Mouse (Mus musculus): ENCODE data around the gene Rab38.
A peak's percentile ranks its signal among the peaks of the same experiment; 100 is the strongest.

The Rab38 gene

DNA sequence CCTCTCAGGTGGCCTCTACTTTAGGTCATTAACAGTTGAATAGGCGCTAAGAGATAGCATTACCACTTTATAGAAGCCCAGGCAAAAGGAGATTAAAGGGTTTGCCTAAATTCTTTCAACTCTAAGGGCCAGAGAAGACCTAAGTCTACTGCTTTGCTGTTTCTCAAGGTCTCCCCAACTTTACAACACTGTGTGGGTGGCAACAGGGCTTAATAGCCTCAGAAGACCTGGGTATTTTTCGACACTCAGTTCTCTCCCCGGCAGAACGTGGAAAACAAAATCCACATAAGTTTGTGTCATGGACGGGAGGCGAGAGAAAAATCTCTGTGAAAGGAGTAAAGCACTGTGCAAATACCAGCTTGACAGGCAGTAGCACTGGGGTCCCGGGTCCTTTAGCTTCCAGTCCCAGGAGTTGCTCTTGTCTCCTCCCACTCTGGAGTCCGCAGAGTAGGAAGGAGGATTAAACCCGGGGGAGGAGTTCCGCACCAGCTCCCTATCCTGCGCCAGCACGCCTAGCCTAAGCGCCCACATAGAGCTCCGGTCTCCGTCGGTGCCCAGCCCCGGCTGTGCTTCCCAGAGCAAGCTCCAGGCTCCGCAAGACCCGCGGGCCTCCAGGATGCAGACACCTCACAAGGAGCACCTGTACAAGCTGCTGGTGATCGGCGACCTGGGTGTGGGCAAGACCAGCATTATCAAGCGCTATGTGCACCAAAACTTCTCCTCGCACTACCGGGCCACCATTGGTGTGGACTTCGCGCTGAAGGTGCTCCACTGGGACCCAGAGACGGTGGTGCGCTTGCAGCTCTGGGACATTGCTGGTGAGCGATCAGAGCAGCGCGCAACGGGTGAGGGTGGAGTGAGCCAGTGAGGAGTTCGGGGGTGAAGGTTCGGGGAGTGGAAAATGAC is at the start of gene Rab38:
Gene Rab38, plus strand, starts transcription at position 488 of the 906 bp plus-strand sequence.
- DNase-seq (ENCODE audit: low spot score in 2 of 2), result peak; percentile 1 to 7

DNA sequence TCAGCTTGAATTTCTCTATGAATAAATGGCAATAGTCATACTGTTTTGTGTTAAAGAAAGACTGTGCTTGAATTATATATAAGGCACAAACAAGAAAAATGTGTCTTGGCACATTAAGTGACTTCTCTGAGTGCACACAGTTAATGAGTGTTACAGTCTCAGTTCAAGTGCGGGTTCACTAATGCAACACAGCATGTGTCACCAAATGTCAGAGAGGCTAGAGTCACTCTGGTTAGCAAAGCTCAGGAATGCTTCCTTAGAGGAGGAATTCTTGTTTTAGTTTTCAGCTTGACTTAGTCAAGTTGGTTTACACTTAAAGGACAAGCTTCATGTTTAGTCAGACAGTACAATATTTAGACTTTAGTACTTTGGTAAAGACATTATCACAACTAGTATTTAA is 35.5 kb upstream of the Rab38 start:
- DNase-seq (ENCODE audit: low spot score in 2 of 2), result no peak

DNA sequence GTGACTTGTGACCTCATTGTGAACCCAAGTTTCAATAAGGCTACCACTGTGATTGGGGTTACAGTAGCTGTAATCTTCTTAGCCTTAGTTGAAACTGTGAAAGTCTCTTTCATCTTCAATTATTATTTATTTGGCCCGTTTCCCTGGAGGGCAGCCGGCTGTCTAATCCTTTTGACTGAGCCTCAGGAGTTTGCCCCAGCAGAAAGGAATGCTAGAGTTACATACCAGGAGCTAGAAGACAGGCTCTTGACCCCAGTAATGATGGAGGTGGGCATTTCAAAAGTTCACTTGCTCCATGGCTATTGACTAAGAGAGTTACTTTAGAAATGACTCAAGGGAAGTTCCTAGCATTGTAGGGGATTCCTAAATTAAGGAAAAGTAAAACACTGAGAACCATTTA is 34.3 kb upstream of the Rab38 start:
- no peak for DNase-seq (ENCODE audit: low spot score in 2 of 2)

DNA sequence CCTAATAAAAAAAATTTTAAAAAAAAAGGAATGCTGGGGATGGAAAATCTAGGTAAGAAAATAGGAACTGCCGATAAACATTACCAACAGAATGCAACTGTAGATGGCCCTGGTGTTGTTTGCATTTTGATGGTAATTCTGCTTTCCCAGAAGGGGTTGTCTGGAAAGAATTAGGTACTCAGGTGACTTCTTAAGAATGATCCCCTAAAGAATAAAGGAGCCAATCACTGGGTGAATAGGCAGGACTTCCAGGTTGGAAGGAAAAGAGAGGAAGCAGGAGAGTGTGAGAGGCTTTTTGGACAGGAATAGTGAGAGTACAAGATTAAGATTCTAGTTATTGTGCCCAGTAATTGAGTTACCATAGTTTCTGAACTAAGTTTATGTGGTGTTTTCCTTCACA is 24.8 kb upstream of the Rab38 start:
- no peak for DNase-seq (ENCODE audit: low spot score in 2 of 2)

DNA sequence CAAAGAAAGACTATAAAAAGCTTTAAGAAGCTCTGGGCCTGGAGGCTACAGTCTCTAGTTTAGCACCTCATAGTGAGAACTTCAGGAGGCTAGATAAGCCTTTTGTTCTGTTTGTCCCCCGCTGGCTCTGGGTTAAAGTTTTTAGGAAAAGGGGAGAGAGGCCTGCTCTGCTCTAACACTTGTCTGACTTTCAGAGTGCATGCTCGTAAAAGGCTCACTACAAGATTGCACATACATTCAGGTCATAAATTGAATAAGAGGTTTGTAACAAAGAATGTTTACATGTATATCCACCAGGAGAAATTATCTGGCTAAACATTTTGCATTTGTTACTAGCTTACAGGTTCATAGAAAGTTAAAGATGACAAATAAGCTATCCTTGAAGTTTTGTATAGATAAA is 23.6 kb upstream of the Rab38 start:
- no peak for DNase-seq (ENCODE audit: low spot score in 2 of 2)

DNA sequence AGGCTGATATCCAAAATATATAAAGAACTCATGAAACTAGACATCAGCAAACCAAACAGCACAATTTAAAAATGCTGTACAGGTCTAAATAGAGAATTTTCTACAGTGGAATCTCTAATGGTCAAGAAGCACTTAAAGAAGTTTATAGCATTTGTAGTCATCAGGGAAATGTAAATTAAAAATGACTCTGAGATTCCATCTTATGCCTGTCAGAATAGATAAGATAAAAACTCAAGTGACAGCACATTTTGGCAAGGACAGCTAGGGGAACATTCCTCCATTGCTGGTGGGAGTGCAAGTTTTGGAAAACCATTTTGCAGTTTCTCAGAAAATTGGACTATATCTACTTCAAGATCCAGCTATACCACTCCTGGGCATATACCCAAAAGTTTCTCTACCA is 8.3 kb upstream of the Rab38 start:
- no peak for DNase-seq (ENCODE audit: low spot score in 2 of 2)

DNA sequence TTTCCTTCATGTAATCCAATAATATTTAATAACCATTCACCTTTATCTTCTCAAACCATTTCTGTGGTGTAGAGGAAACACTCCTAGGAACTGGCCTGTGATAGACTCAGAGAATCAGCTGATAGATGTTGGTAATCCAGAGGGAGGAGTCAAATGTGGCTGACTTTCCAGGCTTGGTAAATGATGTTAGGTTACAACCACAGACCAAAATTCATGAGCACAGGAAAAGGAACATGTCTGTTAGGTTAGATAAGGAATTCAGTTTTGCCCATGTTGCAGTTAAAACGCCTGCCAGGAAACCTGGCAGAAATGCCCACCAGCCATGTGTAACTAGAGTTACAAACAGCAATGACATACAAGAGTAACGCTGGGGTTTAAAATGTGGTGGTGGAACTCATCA is 6.2 kb upstream of the Rab38 start:
- no peak for DNase-seq (ENCODE audit: low spot score in 2 of 2)

DNA sequence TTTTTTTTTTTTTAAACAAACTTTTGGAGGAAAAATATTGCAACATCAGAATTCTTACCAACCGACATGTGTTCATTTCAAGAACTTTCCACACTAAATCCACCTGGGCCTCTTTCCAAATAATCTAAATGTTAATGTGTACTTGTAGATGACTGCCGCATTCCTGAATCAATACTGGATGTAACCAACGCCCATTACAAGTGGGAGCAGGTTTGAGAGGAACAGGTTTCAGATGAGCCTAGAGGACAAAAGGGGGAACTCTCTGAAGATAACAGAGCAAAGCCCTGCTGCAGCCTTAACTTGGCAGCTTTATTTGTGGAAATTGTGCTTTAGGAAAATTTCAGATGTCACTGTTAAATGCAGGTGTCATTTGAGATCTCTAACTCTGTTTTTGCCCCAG is 4.3 kb upstream of the Rab38 start:
- no peak for DNase-seq (ENCODE audit: low spot score in 2 of 2)

DNA sequence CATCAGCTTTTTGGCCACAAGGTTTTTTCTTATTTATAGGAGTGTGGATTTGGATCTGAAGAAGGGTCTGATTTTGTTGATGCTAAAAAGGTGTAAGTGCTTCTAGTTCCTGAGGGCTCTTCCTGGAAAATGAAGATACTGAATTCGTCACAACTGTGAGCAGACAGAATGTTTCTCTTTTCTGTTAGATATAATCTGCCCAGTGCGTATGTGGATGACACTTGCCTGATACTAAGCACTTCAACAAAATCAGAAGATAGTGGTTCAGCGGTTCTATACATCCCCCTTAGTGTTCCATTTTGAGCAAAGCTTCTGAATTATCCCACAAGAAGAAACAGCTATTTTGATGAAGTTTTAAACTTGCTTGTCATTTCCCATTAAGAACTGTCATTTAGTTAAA is 2.6 kb upstream of the Rab38 start:
- no peak for DNase-seq (ENCODE audit: low spot score in 2 of 2)

DNA sequence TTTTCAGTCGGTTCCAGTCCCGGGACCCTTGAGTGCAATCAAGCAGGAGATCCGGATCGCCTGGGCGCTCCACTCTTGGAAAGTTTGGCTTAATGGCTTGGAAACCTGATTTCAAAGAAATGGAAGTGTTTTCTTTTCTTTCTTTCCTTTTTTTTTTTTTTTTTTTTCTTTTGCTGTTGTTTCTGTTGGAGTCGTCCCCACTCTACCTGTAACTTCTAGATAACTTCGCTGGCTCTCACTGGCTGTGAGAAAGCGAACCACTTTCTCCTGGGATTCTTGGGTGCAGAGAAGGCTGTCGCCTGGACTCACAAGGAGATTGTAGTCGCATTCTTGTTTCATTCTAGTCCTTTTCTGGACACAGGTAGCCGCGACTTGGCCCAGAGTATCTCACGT is 615 bp downstream of the Rab38 start:
- DNase-seq (ENCODE audit: low spot score in 2 of 2), result no peak

DNA sequence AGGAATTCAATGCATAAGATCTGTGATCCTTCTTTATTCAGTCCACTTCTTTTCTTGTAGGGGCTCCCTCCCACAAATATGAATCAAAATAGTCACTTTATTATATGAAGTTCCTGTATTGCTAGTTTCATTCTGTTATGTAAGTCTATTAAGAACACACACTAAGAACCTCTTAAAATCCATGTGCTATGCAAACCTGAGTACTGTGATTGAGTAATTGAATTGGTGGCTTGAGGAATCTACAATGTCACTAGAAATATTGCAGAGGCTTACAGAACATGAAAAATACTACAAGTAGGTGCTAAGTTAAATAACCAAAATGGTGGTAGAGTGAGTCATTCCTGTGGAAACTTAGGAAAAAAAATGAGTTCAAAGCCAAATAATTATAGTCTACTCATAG is 10.2 kb downstream of the Rab38 start:
- DNase-seq (ENCODE audit: low spot score in 2 of 2), result no peak

DNA sequence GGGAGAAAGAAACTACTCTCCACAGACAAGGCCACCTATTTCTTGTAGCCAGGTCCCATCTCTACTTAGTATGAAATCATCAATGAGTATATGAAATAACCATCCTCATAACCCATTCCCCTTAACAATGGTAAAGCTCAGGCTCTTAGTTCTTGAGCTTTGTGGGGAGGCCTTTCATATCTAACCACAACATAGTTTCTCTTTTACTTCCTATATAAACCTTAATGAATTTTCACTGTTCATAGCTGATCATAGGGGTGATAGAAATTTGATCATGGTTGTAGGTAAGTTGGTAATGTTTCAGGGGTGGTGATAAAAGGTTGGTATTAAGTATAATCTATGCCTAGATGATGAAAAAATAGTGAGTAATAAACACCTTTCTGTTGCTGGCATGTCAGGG is 12.6 kb downstream of the Rab38 start:
- DNase-seq (ENCODE audit: low spot score in 2 of 2), result no peak

DNA sequence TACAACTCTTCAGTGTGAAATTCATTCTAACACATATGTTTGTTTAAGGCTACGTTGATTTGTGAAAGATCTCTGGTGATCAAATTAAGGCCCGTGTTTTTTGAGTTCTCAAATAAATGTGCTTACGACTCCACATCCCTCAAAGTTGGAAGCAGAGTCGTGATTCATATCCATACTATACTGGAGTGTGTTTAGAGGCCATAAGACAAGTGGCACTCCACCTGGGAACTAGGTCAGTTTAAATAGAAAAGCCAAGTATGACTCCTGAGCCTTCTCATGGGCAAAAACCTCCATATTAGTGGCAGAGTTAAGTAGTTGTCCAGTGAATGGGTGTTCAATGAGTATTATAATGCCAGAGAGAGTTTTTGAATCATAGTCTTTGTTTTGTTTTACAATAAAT is 13.4 kb downstream of the Rab38 start:
- no peak for DNase-seq (ENCODE audit: low spot score in 2 of 2)

DNA sequence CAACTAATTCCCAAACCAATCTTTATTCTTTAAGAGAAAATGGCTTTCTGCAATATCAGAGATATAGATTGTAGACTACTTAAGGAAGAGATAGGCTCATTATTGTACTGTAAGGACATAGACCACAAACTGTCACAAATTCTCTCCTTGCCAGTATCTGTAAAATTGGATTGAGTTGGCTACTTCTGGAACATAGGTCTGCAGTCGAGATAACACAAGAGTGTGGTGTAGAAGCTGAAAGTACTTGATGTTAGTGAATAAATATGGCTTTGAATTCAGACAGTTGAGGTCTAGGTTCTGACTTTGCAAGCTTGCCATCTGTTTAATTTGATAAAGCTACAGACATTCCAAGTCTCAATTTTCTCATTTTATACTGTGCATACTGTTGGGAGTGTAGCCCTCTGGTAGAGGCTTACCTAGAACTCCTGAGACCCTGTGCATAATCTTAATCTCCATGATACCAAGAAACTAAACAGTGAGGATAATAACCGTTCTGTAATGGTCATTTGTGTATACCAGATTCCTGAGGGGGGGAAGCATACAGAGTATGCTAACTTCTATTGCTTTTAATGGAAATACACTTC is 15.3 kb downstream of the Rab38 start:
- DNase-seq (ENCODE audit: low spot score in 2 of 2), result no peak

DNA sequence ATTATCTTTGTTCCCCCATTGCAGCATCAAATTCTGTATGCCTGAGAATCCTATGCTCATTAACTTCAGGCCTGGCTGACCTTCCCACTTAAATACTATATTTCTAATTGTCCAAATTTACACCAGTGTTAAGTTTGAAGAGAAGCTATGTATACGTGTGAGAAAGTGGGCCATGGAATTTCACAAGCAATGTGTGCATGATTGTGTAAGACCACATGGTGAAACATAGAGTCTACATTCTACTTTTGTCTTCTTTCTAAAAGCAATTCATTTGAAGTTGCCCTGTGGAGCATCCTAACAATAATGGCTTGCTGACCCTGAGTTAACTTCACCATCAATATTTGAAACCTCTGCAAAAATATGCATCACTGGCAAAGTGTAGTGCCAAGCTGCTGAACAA is 23.2 kb downstream of the Rab38 start:
- no peak for DNase-seq (ENCODE audit: low spot score in 2 of 2)

DNA sequence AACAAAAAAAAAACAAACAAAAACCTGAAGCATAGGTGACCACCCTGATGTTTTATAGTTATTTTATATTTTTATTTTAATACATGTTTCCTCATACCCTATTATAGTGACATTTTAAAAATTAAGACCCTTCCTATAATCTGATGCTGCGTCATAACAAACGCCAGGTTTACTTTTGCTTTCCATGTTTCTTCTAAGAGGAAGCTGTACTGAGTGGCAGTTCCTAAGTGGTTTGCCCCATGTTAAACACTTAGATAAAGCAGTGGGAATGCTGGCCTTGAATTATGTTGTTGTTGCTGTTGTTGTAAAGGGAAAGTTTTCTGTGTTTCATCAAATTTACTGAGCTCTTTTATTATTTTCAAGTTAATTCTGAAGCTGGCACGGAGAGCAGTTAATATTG is 27.8 kb downstream of the Rab38 start:
- DNase-seq (ENCODE audit: low spot score in 2 of 2), result no peak

DNA sequence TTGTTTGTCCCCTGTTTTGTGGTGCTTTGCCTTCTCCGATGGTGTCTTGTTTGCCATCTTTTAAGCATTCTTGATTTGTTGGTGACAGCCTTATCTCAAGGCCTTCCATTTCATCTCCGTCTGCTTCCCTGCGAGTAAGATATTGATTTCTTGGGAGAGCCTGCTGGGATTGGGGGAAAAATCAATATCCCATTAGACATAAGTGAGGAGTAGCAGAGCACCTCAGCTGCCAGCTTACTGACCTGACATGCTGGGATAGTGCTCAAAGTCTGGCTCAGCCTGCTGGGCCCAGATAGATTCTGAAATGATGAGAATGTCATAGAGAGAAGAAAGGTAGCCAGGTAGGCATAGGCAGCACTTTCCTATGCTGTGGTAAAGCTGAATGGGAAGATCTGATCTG is 37.7 kb downstream of the Rab38 start:
- DNase-seq (ENCODE audit: low spot score in 2 of 2), result no peak

DNA sequence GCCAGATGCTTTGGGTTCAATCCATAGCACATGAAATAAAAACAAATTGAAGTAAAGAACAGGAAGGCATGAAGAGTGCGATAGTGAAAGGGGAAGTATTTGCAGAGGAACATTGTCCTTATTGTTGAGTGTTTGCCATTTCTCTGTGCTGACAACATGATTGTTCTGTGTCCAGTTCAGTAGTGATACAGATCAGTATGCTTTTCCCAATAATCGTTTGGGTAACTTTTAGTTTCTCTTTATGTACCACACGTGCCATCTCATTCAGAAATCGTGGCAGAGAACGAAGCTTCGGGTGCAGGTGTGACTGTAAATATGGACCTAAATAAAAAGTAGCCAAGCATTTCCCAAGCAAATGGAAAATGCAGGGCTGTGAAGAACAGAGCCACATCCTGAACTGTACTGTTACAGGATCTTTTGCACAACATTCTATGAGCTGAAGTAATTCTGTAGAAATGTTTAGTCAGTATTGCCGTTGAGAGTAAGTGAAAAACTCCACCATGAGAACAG is 52.1 kb downstream of the Rab38 start:
- no peak for DNase-seq (ENCODE audit: low spot score in 2 of 2)

DNA sequence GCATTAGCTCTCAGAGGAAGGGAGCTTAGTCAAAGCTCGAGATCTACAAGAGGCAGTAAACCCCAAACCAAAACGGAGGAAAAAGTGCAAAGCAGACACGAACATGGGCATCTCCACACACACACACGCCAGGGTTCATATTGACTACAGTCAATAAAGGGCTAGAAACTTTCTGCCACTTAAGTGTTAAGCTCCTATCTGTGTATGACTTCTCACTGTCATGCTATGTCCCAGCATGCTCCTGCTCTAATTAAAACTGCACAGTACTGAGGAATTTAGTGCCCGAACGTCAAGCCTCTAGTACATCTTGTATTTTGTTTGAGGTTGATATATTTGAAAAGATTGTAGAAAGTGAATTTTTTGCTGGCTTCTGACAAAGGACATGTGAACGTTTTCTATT is 52.6 kb downstream of the Rab38 start:
- DNase-seq (ENCODE audit: low spot score in 2 of 2), result no peak

DNA sequence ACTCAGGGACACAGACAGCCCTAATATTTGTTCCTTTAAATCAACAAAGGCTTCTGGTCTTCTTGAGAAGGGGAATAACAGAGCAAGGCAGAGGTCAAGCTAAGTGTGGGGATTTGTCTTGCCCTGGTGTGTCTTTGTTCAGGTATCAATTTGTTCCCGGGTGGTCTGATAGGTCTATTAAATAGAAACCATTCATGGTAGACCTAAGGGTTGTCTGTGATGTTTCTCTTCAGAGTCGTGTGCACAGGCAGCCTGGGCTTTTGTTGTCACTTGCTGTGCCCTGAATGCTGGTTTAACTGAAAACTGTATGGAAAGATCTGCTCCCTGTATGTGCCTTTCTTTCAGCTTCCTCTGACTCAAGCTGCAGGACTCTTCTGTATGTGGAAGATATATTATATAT is 60.9 kb downstream of the Rab38 start:
- no peak for DNase-seq (ENCODE audit: low spot score in 2 of 2)

DNA sequence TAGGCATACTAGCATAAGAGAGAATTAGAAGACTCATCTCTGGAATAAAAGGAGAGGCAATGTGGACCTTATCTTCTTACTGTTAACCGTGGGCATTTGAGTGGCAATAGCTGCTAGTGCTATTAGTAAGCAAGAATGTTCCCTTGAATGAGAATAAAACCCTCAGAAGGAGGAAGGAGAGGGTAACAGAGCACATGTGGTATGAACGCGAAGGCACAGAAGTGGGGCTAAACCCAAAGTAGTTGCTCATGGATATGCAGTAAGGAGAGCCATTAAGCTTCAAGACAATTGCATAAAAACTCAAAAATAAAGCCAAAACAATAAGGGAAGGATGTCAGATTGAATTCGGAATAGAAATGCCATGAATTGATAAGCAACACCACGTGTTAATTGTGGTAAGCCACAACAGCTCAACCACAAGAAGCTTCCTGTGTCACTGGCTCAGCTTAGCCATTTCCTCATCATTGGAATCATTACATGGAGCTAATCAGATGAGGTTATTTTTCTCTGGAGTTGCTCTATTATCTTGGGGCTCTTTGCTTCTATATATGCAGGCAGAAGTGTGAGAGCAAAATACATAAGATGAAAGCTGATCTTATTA is 72.2 kb downstream of the Rab38 start:
- no peak for DNase-seq (ENCODE audit: low spot score in 2 of 2)

DNA sequence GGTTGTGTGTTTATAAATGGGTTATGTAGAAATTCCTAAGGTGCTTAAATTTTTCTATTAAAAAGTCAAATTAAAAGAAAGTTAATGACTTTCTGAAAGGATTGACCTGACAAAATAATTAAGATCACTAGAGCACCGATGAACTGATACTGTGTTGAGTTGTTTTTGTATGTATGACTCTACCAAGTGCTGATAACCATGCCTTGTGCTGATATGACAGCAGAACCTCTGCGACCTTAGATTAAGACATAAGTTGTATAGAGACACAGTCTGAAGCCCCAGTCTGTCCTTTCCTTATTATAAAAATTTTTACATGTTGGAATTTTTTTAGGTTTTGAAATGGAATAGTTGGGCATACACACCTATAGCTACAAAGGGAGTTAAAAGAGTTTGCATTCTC is 79.7 kb downstream of the Rab38 start:
- no peak for DNase-seq (ENCODE audit: low spot score in 2 of 2)

DNA sequence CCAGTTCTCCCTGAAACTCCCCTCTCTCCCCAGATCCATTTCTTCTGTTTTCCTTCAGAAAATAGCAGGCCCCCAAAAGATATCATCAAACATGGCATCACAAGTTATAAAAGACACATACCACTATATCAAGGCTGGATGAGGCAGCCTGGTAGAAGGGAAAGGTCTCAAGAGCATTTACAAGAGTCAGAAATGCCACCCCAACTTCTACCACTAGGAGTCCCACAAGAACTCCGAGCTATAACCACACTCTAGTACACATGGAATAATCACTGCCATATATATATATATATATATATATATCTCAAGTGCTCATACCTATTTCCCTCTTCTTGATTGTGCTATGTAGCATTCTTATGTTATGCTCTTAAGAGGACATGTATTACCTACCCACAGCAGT is 92.4 kb downstream of the Rab38 start:
- DNase-seq (ENCODE audit: low spot score in 2 of 2), result no peak

Data from spleen, postnatal 14 days (tissue).